Mouse (Mus musculus): ENCODE data around the gene Hsd3b7. TPM values are rescaled to one million over a fixed set of nuclear protein-coding genes. Genes with fewer than 3 reads are reported as not detected.

Hsd3b7 gene
- polyA plus RNA-seq, 1 experiment: 12.7 TPM

- no peak for TF ChIP-seq GATA1 (IDR thresholded peaks at IDR 0.05; ENCODE audit: low read length)
These were observed 30.1 kb upstream of the Hsd3b7 start for GRCm38 (mm10) chr7:127770039-127770905.

DNA sequence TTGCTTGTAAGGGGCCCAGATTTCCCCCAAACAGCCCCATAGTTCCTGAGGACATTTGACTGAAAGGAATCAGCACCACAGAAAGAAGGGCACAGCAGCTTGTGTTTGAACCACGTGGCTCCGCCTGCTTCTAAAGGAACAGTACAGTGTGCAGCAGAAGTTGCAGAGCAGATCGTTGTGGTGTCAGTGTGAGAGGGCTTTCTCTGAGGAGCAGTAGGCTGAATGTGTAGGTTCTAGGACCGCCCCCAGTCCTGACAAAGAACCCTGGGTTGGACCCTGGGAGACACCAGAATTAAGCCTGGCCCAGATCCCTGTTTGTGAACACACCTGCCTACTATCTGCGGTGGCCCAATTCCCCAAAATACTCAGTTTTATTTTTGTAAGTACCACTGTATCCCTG is 29.1 kb upstream of the Hsd3b7 start:
- TF ChIP-seq GATA1 (IDR thresholded peaks at IDR 0.05; ENCODE audit: low read length): no peak

DNA sequence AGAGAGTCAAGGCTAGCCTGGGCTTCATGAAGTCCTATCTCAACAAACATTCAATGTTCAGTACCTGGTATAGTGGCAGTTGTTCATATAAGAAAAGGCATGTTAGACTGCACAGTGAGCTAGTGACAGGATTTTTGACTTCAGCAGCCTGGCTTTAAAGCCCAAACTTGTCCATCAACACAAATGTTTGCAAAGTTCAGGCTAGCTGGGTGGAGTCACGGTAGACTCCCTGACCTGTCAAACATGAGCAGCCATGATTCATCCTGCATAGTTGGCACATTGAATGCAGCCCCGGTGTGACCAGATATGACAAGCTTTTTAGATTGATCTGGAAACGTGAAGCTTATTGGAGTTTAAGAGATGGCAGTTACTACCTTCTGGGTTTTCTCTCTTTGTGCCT is 28.3 kb upstream of the Hsd3b7 start:
- no peak for TF ChIP-seq GATA1 (IDR thresholded peaks at IDR 0.05; ENCODE audit: low read length)

- no peak for TF ChIP-seq GATA1 (IDR thresholded peaks at IDR 0.05; ENCODE audit: low read length)
These were observed 27.8 kb upstream of the Hsd3b7 start for GRCm38 (mm10) chr7:127772557-127772956.

DNA sequence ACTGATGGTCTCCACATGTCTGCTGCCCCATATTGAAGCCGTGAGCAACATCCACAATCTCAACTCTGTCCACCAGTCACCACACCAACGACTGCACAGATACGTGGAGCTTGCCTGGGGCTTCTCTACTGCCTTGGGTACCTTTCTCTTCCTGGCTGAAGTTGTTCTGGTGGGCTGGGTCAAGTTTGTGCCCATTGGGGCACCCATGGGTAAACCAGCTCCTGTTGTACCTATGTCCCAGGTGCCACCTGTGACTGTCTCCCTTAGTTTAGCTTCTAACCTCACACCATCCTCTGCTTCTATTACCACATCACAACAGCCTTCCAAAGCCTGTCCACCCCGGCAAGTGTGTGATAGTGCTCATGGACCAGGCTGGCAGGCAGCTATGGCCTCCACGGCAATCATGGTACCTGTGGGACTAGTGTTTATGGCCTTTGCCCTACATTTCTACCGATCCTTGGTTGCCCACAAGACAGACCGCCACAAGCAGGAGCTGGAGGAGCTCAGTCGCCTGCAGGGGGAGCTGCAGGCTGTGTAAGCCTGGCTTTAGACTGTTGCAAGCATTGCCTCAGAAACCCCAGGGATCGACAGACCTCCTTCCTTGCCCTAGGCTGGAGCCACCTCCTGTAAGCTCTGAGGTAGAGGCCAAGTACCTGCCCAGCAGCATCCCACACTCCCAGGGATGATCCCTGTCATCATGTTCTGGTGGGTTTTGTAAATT is 26.6 kb upstream of the Hsd3b7 start:
- no peak for TF ChIP-seq GATA1 (IDR thresholded peaks at IDR 0.05; ENCODE audit: low read length)

DNA sequence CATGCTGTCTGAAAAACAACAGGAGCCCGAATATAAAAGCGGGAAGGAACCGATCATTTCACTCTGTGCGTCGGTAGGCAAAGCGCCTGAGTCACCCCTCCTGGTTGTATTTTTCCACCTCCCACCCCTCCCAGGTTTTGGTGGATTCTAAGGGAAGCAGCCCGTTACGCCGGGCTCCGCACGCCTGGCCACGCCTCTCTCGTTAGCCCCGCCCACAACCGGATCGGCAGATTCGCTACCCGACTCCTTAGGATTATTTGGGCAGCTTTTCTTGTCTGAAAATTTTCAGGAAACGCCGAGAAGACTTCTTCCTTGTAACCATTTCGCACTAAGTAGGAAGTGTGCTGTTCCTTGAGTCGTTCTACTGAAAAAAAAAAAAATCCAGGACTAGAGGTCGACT is 24.0 kb upstream of the Hsd3b7 start, which contains the start of gene Setd1a:
Setd1a (plus strand) TSS at position 245 of the 400 bp plus-strand sequence.
- TF ChIP-seq GATA1 (IDR thresholded peaks at IDR 0.05; ENCODE audit: low read length): no peak

DNA sequence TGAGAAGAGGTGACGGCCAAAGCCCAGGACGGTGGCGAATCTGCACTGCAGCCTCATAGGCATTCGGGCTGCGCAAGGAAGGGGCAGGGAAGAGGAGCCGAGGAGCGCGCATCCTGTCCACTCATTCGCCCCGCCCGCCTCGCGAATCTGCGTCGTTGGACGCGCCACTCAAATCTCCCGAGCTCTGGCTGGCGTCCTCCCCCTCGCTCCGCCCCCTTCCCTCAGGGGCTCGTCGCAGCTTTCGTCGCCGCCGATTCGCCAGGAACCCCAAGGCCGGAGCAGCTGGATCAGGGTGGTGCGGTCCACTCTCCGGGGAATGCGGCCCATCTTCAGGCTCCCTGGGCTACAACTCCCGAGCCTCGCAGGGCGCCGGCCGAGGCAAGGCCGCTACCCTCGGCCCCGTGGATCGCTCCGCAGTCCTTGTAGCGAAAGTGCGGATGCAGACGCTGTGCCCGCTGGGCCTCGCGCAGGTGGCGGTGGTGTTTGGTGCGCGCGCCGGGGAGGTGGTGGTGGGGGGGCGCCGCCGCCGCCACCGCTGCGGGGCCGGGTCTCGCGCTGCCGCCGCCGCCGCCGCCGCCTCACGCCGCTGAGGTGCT is 23.4 kb upstream of the Hsd3b7 start:
- TF ChIP-seq GATA1 (IDR thresholded peaks at IDR 0.05; ENCODE audit: low read length): no peak

- no peak for TF ChIP-seq GATA1 (IDR thresholded peaks at IDR 0.05; ENCODE audit: low read length)
These were observed 22.7 kb upstream of the Hsd3b7 start for GRCm38 (mm10) chr7:127777474-127778266.

- no peak for TF ChIP-seq GATA1 (IDR thresholded peaks at IDR 0.05; ENCODE audit: low read length)
These were observed 22.1 kb upstream of the Hsd3b7 start for GRCm38 (mm10) chr7:127778350-127778749.

DNA sequence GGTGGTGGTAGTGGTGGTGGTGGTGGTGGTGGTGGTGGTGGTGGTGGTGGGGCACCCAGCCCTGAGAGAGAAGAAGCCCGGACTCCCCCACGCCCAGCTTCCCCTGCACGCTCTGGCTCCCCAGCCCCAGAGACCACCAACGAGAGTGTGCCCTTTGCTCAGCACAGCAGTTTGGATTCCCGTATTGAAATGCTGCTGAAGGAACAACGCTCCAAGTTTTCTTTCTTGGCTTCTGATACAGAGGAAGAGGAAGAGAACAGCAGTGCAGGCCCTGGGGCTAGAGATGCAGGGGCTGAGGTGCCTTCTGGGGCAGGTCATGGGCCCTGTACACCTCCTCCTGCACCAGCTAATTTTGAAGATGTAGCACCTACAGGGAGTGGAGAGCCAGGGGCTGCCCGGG is 15.1 kb upstream of the Hsd3b7 start, which contains the start of gene Gm49388:
Gm49388 (plus strand) TSS at position 301 of the 400 bp plus-strand sequence.
- TF ChIP-seq GATA1 (IDR thresholded peaks at IDR 0.05; ENCODE audit: low read length): no peak

DNA sequence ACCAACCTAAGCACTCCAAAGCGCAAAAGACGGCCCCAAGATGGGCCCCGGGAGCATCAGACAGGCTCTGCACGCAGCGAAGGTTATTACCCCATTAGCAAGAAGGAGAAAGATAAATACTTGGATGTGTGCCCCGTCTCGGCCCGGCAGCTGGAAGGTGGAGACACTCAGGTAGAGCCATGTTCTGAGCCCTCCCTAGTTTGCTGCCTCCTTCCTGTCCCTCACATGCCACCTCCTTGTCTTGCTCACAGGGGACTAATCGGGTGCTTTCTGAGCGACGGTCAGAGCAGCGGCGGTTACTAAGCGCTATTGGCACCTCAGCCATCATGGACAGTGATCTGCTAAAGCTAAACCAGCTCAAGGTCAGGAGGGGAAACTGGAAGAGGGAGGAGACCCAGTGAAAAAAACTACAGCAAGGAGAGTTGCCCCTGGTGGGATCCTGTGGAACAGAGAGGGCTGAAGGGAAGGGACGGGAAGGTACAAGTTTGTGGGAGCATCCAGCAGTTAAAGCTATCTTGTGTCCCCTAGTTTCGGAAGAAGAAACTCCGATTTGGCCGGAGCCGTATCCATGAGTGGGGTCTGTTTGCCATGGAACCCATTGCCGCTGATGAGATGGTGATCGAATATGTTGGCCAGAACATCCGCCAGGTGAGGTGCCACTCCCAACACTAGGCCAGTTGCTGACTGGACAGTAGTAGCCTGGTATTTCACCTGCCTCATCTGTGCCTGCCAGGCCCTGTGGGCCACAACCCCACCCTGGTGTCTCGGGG is 3.1 kb upstream of the Hsd3b7 start:
- no peak for TF ChIP-seq GATA1 (IDR thresholded peaks at IDR 0.05; ENCODE audit: low read length)

- TF ChIP-seq GATA1 (IDR thresholded peaks at IDR 0.05; ENCODE audit: low read length): no peak
These were observed 1.8 kb upstream of the Hsd3b7 start for GRCm38 (mm10) chr7:127798591-127798990.

- TF ChIP-seq GATA1 (IDR thresholded peaks at IDR 0.05; ENCODE audit: low read length): no peak
These were observed 1.2 kb upstream of the Hsd3b7 start for GRCm38 (mm10) chr7:127799211-127799610.

DNA sequence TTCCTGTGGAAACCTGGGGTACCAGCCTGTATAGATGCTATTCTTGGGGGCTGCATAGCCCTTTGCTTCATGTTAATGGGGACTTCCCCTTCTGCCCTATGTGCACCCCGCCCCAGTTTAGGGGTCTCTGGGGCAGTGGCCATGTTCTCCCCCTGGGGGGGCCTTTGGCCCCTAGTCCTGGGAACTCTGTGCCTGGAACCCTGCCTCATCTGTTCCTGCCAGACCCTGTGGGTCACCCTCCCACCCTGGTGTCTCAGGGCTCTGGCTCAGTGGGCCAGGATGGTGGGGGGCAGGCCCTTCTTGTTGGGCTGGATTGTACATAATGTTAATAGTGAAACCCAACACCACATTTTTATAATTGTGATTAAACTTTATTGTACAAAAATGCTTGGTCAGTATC is 666 bp upstream of the Hsd3b7 start:
- no peak for TF ChIP-seq GATA1 (IDR thresholded peaks at IDR 0.05; ENCODE audit: low read length)

Measured in G1E-ER4 (cell line).